Mouse (Mus musculus) brown adipose tissue, adult 24 weeks (tissue): ENCODE results near the gene Lrrc8d. TPM values are rescaled to one million over a fixed set of nuclear protein-coding genes. Genes with fewer than 3 reads are reported as not detected.

Experiments used
- H3K27ac ChIP-seq: fragments of 200-500 bp; replicated peaks from 2 replicates; pipeline ENCODE4 v1.5.1; 2012; ENCODE audit warnings: low read depth, mild to moderate bottlenecking, low read length
- H3K4me1 ChIP-seq: fragments of 200-500 bp; 2 replicates; pipeline ENCODE4 v1.6.1; 2012; ENCODE audit warnings: low read length, mixed read lengths; ENCODE audit not compliant: control insufficient read depth, insufficient read depth, insufficient read length
- H3K4me3 ChIP-seq: fragments of 200-500 bp; 2 replicates; pipeline ENCODE4 v1.5.1; 2012; ENCODE audit warnings: low read depth, mild to moderate bottlenecking, low read length, moderate library complexity; ENCODE audit not compliant: insufficient read depth
- polyA plus RNA-seq: library from polyadenylated mRNA; stranded (reverse); fragments of >200 nt; gene quantifications from 2 replicates; pipeline ENCODE4 v1.2.4, GENCODE M21; 2012; ENCODE audit not compliant: missing spikeins, insufficient read depth, insufficient read length

Gene Lrrc8d
- polyA plus RNA-seq, 1 experiment: 25.2 TPM

DNA sequence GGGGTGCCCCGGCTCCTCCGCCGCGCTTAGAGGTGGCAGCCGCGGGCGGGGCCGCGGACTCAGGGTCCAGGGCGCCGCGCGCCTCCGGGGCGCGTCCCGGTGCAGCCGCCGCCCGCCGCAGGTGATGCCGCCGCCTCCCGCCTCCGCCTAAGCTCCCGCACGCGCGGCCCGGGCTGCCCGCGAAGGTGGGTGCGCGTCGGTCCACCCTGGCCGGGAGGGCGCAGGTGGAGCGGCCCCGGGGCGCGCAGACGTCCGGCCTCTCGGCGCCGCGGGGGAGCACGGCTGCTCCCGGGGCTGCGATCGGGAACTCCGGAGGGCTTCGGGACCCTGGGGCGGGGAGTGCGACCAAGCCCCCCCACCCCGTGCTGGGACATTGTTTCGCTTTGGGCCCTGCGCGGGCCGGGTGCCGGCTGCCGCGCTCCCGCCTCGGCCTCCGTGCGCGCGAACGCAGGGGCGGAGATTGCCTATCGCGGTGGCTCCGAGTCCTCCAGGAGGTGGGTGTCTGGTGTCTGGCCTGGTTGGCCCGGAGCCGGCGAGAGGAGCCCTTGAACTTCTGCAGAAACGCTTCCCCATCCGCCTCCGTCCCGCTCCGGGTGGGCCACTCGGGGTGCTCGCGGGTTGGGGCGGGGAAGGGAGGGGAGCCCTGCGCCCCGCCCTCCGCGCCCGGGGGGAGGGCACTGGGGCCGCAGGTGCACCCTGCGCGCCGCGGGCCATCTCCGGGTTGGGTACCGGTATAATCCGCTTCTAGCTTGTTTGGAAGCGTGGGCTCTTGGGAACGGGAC is 492 bp downstream of the Lrrc8d start:
- Histone ChIP-seq H3K27ac (peak overlapping the region; percentile 79), H3K4me3 (peak overlapping the region; percentile 87), H3K4me1 (peaks cover 30% of the 10 kb centered on the region)

DNA sequence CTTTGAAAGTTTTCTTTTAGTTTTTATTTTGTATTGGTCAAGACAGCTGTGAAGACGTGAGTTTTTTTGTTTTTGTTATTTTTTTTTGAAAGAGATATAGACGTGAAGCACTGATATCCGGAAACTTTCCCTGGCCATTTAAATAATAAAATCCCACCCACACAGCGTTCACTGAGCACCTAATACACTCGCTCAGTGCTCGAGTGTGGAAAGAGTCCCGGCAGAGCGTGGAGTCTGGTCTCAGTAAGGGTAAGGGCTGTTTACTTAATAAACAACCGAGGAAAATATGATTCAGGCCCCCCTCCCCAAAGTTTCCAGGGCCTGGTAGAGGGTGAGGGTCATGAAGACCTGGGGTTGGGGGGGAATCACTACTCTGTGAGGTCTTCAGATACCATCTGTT is 1.6 kb downstream of the Lrrc8d start:
- H3K4me1 ChIP-seq: peaks cover 29% of the 10 kb centered on the region
- peak overlapping the region; percentile 87 for H3K4me3 ChIP-seq
- H3K27ac ChIP-seq: peak overlapping the region; percentile 91

GRCm38 (mm10) chr5:105701844-105702243 is 2.1 kb downstream of the Lrrc8d start:
- peaks cover 33% of the 10 kb centered on the region for H3K4me1 ChIP-seq
- H3K27ac ChIP-seq: peak overlapping the region; percentile 91
- peak overlapping the region; percentile 87 for H3K4me3 ChIP-seq

GRCm38 (mm10) chr5:105702580-105703285 is 3.0 kb downstream of the Lrrc8d start:
- Histone ChIP-seq H3K4me3 (peak overlapping the region; percentile 11; the same call in 1 of the 2 replicates), H3K4me1 (peaks cover 38% of the 10 kb centered on the region), H3K27ac (peak overlapping the region; percentile 94)

DNA sequence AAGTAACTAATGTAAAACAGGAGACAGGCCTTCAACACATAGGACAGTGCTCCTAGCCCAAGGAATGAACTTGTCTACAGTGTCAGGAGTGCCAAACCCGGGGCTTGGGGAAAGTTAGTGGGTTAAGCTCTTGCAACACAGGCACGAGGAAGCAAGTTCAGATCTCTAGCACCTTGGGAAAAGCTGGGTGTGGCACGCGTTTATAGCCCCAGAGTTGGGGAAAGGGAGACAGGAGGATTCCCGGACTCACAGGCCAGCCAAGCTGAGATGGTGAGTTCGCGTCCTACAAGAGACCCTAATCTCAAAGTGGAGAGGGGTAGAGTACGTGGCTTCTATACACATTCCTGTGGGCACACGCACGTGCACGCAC is 3.5 kb downstream of the Lrrc8d start:
- Histone ChIP-seq H3K4me1 (peaks cover 38% of the 10 kb centered on the region), H3K27ac (peak overlapping the region; percentile 94), H3K4me3 (no peak overlapping the region)

GRCm38 (mm10) chr5:105704573-105704972 is 4.8 kb downstream of the Lrrc8d start:
- Histone ChIP-seq H3K4me3 (no peak overlapping the region), H3K27ac (no peak overlapping the region), H3K4me1 (peaks cover 38% of the 10 kb centered on the region)

- Histone ChIP-seq H3K4me1 (peaks cover 40% of the 10 kb centered on the region), H3K27ac (0 out of 2 replicates have a peak overlapping the region, but pooled peaks have one; percentile 10), H3K4me3 (no peak overlapping the region)
Observed at GRCm38 (mm10) chr5:105706635-105707034, 6.9 kb downstream of the Lrrc8d start.

DNA sequence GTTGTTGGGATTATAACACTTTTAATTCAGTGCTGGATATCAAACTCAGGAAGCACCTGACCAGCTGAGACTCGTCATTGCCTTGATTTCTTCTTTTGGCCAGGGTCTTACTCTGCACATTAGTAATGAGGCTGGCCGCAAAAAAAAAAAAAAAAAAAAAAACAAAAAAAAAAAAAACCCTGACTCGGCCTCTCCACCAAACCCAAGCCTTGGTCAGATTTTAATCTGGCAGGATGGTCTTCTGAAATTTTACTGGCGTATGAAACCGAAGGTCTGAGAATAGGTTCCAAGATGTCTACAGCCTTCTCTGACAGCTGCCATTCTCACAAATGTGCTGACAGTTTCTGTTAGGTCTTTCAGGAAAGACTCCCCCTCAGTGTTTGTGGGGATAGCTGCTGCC is 8.5 kb downstream of the Lrrc8d start:
- peaks cover 29% of the 10 kb centered on the region for H3K4me1 ChIP-seq

DNA sequence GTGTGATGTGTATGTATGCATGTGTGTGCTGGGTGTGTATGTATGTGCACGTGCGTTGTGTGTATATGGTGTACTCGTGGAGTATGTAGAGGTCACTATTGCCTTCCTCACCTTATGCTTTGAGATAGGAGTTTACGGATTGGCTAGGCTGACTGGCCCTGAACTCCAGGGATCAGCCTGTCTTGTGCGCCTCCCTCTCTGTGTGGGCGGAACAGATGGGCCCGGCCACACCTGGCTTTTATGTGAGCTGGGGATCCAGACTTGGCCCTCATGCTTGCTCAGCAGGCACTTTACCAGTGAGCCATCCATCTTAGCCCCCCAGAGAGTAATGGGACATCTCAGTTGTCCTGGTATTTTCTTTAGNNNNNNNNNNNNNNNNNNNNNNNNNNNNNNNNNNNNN is 10.7 kb downstream of the Lrrc8d start:
- no peak overlapping the region for H3K27ac ChIP-seq
- H3K4me3 ChIP-seq: no peak overlapping the region
- H3K4me1 ChIP-seq: peaks cover 23% of the 10 kb centered on the region

More for the DNA sequence above, 8.5 kb downstream of the Lrrc8d start:
- H3K27ac ChIP-seq: no peak overlapping the region
- H3K4me3 ChIP-seq: no peak overlapping the region

DNA sequence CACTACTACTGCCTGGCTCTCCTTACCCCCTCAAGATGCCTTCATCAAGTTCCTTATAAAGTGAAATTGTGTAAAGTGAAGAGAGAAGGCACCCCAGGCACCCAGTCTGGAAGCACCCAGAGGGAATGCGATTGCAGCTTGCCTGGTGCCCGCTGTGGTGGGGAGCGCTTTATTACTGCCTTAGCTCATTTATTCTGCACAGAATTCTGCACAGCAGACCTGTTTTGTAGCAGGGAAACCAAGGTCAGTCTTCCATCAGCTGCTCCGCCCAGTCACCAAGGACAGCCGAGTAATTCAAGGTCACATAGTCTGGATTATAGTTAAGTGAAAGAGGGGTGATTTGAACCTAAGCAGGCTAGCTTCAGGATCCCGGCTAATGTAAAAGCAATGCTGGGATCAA is 14.7 kb downstream of the Lrrc8d start:
- H3K4me3 ChIP-seq: no peak overlapping the region
- H3K27ac ChIP-seq: no peak overlapping the region
- peaks cover 32% of the 10 kb centered on the region for H3K4me1 ChIP-seq

GRCm38 (mm10) chr5:105715095-105715494 is 15.3 kb downstream of the Lrrc8d start:
- no peak overlapping the region for H3K27ac ChIP-seq

DNA sequence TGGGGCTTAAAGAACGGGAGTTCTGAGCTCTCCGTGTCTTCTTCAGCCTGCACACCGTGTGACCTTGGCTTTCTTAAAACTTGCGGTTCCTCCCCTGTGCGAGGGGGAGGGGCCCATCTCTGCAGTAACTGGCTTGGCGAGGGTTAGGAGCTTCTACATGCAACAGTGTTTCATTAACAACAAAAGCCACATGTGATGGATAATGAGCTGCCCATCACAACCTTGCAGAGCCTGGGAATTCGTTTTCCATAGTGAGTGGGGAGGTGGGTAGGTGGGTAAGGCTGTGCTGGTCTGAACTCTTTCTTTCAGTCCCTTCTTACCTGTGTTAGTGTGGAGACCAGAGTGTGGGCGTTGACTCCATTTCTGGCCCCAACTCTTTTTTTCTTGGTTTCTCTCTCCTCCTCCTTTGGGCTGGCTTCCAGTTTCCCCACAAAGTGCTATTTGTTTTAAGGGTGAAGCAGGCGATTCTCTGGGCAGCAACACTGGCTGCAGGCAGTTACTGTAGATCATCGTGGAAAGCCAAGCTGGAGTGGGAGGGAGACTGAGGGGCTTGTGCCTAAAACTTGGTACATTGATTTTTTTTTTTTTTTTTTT is 15.9 kb downstream of the Lrrc8d start:
- peaks cover 32% of the 10 kb centered on the region for H3K4me1 ChIP-seq
- H3K27ac ChIP-seq: no peak overlapping the region
- no peak overlapping the region for H3K4me3 ChIP-seq

More at GRCm38 (mm10) chr5:105715095-105715494, 15.3 kb downstream of the Lrrc8d start:
- peaks cover 33% of the 10 kb centered on the region for H3K4me1 ChIP-seq
- no peak overlapping the region for H3K4me3 ChIP-seq

GRCm38 (mm10) chr5:105717294-105717693 is 17.5 kb downstream of the Lrrc8d start:
- Histone ChIP-seq H3K27ac (peak overlapping the region; percentile 47), H3K4me1 (peaks cover 32% of the 10 kb centered on the region), H3K4me3 (no peak overlapping the region)

DNA sequence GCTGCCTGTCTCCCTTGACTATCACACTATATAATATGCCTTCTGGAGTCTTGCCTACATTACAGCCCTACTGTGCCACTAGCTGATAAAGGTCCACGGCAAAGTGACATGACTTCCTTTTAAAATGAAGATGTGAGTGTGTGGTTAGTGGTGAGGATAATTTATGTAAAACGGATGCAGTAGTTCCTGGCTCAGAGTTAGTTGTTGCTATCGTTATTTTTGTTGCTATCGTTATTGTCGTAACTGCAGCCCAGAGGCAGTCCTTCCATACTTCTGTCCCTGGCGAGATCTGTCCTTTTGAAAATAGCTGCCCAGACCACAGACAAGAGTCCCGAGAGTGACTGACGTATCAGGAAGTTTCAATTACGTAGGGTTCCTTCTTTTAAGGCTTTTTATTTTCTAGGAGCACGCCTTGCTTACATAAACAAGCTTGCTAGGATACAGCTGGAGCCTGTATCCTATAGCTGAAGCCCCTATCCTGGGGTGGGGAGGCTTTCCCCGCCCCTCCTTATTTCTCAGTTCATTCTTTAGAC is 18.4 kb downstream of the Lrrc8d start:
- Histone ChIP-seq H3K27ac (peak overlapping the region; percentile 75), H3K4me1 (peaks cover 34% of the 10 kb centered on the region), H3K4me3 (no peak overlapping the region)

GRCm38 (mm10) chr5:105721267-105721666 is 21.5 kb downstream of the Lrrc8d start:
- H3K4me3 ChIP-seq: no peak overlapping the region
- no peak overlapping the region for H3K27ac ChIP-seq
- H3K4me1 ChIP-seq: peaks cover 23% of the 10 kb centered on the region
